Mouse (Mus musculus) right cerebral cortex, postnatal 36 days (tissue): ENCODE results near the gene Nkain1.

Source experiments
- DNase-seq, 2 experiments: peaks; one replicate each; pipeline ENCODE4 v3.0.0; 2022; ENCODE audit warnings: low spot score in 2 of 2, mixed read lengths in 1 of 2

Gene Nkain1

DNA sequence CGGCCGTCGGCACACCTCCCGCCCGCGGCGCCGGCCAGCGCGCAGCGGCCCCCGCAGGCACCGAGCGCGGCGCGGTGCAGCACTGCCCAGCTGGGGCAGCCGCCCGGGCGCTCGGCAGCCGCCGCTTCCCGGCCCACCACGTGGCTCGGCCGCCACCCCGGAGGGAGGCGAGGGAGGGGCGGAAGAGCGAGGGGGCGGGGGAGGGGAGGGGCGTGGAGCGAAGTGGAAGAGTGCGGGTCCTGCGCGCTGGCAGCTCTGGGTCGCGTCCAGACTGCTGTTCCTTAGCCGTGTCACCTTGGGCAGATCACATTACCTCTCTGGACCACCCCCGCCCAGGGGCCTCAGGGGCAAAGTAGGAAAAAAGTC lies at the start of gene Nkain1:
Nkain1 (minus strand) TSS at position 126 of the 366 bp plus-strand sequence.
- DNase-seq, result no peak

DNA sequence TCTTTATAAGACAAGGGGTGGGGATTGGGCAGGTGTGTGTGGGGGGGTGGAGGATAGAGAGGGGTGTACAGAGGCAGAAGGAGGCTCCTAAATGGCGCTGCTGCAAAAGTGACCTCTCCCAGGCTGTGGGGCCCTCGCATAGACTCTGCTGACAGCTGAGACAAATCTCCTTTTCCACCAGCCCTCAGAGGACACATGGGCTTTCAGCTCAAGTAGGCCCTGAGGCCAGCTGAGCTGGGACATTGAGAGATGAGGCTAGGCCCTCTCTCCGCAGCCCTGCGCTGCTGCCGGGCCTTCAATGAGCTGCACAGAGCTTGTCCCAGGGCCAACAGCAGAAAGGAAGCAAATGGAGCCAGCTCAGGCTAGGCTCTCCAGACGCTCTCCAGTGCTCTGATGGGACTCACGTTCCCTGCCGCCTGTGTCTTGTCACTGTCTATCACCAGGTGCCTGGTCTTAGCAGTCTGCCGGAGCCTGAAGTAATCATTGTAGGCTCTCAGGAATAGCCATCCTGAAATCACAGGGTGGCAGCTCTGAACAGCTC lies 4.8 kb upstream of the Nkain1 start:
- DNase-seq, result no peak

DNA sequence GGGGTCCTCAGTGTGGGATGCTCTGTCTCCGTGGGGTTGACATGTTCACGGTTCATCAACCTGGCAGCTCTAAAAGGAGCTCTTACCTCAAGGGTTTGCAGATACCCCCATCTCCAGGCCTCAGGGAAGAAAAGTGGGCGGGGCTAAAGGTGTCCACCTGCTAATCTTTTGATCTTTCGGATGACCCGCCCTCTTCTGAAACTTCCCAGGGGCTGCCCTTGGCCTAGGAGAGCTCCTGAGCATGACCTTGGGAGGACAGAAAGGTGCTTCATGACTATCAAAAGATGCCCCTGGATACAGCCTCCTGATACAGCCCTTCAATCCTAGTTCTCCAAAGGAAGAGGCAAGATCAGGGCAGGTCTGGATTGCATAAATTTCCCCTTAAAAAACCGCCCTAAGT lies 3.1 kb upstream of the Nkain1 start:
- DNase-seq, result no peak

DNA sequence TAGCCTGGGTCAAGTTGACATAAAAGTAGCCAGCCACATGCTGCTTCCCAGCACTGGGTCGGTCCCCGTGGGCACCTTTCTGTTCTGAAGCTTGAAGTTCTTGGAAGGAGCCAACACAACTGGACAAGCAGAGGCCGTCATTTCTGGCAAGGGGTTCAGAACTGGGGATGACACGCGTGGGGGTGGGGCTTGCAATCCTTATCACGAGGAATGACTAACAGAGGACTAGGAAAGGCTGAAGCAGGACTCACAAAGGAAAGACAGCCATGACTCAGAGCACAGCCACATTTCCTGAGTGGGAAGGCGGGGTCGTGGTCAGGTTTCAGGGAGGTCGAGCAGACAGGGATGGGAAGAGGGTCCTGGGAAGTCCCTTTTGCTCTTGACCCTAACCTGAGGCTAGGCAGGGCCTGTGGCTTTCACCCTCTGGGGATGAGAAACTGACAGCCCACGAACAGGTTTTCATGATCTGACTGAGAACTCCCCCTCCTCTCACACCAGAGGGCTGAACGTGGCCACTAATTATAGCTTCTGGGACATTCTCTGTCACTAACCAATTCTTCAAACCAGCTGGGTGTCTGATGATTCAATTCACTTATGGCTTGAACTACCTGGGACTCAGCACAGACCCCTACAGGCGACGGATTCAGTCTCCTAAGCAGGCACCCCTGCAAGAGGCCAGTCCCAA lies 2.4 kb upstream of the Nkain1 start:
- DNase-seq, result no peak

DNA sequence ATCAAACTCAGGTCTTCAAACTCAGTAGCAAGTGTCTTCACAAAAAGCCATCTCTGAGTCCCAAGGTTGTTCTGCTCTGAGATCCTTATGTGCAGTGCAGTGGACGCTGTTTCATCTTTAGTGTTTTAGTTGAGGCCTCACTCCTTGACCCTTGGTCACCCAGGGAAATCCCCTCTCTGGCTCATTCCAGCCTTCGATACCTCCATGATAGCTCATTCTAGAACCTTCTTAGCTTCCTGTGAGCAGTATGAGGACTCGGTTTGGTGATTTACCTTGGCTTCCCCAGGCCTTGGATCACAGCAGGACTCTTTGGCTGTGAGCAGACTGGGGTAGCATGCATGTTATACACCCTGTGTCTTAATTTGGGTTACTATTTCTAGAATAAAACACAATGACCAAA lies 1.6 kb upstream of the Nkain1 start:
- DNase-seq, result no peak

DNA sequence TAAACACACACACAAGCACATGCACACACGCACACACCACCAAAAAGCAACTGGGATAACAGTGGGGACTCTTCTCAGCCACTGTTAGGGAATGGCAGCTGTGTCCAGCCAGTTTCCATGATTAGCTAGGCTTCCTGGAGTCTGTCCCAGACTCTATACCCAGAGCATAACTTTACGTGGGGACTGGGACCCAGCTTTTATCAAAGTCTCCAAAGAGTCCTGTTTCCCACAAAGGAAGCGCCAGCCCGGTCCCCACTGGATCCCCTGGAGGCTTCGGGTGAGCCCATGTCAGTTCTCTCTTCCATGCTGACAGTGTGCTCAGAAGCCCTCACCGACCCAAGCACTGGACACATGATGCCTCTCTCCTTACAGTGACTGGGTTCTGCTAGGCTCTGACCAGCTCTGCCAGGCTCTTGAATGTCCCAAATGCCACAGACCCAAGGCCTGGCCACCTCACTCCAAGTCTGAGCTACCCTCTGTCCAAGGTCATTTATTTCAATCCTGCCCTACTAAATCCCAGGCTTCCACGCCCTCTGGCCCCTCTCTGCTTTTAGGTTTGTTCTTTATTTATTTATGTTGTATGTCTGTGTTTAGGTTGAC lies 988 bp upstream of the Nkain1 start:
- DNase-seq, result no peak

DNA sequence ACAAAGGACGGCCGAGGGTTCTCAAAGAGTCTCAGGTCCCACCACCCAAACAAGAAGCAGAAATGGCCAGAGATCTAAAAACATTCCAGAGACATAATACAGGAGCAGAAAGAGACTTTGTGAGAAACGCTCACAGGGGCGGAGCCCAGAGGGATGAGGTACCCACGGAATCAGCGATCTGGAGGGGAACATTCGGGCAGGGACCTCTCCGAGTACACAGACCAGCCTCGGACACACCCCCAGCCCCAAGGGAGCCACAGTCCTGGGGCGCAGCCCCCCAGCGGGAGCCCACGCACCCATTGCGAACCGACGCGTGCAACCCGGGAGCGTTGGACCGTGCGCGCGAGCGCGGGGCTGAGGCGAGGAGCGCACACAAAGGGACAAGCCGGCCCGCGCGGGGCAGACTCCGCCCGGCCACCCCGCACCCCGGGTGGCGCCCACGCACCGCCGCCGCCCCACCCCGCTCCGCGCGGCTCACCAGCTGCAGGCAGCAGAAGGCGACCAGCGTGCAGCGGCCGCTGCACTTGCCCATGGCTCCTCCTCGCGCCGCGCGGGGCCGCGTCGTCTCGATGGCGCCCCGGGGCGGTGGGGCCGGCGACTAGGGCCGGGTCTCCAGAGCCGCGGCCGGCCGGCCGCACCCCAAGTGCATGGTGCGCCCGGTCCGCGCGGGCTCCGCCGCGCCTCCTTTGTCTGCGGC lies 474 bp downstream of the Nkain1 start:
- no peak for DNase-seq

DNA sequence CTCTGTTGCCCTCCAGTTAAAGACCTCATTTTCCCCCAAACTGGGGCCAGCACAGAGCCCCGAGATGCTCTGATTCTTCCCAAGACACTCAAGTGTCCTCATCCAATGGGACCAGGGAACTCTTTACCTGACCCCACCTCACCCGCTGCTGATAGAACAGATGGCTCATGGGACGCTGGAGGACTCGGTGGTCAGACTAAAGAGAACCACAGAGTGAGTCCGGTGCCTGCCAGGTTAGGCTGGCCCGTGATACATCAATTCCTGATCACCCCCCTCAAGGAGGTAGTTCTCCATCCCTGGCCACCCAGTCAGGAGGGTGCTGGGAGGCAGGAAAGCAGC lies 992 bp downstream of the Nkain1 start:
- DNase-seq, result no peak

DNA sequence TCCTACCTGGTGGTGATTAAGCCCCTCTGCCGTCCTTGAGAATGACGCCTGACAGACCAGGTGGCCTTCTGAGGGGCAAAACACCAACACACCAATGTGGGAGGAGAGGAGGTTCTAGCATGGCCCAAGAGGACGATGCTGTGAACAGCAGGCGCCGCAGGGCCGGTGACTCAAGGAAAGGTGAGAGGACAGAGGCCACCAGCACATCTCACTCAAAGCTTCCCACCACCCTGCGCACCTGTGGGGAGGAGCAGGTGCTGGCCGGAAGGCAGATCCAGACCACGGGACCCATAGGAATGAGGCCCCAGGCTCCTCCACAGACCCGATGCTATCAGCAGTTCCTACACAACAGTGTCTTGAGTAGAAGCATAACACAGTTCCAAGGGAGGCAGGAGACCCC lies 1.4 kb downstream of the Nkain1 start:
- no peak for DNase-seq

DNA sequence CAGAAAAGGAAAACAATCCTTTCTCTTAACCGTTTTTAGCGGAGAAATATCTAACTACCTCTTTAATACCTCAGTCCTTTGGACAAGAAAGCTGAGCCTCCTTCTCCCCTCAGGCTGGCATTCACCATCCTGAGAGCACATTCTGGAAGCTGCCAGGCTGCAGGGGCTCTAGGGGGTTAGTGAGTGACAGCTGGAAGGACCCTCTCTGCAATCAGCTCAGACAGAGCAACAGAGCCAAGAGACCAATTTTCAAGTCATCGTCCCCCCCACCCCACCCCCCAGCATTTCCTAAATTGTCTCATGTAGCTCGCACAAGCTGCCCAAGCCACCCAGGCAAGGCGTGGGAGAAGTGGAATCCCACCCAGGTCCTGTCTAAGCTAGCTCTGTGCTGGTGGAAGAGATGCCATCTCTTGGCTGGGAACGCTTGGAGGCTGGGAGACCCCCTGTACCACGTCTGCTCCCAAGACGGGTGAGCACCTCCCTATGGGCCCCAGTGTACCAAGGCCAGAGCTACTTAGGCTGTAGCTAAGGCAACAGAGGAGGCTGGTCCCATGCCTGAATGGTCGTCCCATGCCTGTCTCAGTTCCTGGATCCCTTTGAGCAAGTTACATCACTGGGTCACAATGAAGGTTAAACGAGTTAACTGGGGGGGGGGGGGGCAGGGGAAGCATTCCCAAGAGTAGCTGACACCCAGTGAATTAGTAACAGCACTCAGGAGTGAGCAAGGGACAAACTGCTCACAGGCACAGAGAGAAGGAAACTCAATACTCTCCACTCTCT lies 2.8 kb downstream of the Nkain1 start:
- DNase-seq, result no peak

DNA sequence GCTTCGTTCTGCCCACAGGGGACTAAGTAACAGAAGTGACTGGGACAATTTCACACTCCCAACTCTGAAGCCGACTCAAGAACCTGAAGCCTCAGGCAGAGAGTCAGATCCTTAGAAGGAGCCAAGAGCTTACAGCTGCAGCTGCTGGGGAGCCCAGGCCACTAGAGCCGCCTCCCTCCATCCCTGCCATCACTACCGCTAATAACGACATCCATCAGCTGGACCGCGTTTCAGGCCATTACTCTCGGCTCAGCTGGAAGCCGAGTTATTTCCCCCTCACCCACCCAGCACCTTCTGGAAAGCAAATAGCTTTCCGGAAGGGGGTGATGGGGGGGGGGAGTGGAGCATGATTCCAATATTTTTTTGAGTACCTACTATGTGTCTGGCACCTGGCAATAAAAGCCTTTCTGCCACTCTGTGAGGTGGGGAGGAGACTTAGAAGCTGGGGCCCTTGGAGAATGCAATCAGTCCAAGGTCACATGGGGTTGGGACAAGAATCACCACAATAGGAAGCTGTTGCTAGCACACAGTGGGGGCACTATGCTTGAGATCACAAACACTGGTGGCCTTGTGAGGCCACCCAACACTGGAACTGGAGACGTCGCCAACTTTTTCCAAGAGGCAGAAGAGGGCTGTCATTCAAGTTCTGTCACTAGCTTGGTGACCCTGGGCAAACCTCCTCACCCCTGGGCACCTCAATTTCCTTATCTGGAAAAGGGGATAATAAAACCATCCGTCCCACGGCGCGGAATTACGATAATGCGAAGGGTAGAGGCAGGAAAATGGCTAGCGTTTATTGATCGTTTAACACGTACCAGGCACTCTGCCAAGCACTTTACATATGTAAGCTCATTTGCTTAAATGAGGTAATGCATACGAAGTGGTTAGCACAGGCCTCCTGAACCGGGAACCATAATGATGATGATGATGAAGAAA lies 5.7 kb downstream of the Nkain1 start:
- DNase-seq, result no peak

DNA sequence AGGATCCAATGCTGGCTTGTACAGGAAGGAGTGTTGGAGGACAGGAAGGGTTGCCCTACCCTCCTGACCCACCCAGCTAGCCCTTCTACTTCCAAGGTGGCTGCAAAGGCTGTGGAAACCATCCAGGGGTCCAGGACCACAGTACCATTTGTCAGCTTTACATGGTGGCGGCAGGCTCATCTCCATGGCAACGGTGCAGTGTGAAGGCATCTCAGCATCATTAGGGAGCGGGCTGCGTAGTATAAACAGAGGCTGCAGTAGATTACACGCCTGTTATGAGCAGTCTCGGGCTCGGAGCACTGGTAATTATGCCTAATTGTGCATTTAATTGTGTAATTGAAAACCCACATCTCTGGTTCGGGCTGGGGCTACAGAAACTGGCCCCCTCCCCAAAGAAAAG lies 10.2 kb downstream of the Nkain1 start:
- no peak for DNase-seq

DNA sequence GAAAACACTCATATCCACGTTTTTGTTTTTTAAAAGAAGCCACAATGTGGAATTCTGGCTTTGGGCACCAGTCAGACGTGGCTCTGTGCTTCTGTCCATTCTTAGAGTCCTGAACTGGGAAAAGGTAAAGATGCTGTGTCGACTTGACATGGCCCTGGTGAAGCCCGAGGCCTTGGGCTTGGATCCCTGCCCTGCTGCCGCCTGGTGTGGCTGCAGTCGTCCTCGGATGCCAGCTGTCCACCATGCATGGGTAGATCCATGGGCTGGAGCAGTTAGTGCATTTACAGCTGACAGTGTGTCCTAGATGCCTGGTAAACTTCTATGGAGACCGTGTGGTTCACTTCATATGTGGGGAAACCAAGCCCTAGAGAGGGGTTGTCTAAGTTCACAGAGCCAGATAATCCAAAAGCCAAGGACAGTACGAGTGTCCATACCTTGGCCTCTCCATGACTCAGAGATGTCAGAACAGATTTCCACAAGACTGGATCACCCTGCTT lies 10.7 kb downstream of the Nkain1 start:
- DNase-seq, result no peak

DNA sequence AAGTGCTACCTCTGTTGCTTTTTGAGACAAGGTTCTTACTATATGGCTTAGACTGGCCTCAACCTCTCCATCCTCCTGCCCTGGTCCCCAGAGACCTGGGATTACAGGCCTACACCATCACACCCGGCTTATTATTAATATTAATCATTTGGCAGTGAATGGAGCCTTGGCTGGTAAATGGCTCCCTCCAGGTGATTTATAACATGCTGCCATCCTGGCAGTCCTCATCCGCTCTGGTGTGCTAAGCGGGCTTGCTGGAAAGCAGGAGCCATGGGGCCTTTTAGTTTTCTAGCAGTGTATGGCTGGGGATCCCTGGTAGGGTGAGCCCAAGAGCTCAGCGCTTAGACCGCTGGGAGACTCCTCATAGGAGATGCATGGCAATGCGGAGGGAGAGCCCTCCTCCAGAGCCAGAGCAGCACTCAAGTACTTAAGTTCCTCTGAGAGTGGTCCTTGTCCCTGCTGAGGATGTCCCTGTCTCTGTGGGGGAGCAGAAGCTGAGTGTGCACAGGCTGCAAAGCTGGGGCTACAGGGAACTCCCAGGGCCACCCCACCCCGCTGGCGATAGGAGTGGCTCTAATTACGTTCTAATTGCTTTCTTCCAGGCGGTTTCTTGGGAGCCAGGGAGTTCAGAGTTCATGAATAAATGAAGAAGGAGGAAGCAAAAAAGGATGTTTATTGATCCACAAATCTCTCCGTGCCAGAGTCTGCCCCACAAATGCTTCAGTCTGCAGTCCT lies 13.2 kb downstream of the Nkain1 start:
- DNase-seq, result no peak

DNA sequence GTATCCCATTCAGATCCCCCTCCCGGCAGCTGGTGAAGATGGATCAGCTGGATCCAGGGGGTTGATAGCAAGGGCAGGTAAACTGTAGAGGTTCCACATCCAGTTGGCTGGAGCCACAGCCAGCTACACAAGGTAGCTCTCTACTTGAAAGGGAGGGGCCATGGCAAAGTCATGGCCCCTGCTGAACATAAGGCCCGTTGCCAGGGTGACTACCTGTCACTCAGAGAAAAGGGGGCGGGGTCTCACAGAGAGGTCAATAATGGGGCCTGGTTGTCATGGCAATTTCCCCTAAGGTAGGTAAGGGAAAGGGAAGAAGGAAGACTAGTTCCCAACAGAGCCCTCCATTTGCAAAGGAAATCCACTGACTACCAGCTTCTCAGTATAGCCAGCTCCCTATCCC lies 14.8 kb downstream of the Nkain1 start:
- no peak for DNase-seq

DNA sequence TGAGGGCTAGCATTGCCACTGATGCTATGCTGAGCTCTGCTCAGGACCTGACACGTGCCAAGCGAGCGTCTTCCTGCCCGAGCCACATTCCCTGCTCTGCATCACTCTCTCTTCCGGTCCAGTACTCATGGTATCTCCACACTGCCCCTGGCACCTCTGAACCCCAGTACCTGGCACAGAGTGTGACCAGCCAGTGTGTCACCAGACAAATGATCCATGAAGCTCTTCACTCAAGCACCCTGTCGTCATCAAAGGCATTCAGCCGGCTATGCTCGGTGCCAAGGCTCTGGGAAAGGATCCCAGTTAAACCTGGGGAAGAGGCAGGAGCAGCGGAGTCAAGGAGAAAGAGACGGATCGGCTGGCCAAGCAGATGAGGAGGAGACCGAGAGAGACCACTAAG lies 16.1 kb downstream of the Nkain1 start:
- no peak for DNase-seq

DNA sequence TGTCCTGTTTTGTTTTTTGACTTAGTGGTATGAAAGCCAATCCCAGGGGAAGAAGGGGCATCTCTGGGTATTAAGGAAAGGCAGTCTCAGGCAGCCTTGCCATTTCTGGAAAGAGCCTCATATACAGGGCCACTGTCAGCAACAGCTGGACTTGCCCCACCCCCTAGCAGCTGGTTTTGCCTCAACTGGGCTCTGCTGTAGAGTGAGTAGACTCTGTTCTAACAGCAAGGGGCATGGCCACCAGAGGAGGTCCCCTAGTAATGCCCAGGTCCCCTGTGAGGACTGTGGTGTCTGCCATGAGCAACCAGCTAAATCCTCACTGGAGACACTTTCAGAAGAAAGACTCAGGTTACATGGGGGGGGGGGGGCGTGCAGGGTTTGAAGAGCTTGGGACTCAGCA lies 17.0 kb downstream of the Nkain1 start:
- no peak for DNase-seq

DNA sequence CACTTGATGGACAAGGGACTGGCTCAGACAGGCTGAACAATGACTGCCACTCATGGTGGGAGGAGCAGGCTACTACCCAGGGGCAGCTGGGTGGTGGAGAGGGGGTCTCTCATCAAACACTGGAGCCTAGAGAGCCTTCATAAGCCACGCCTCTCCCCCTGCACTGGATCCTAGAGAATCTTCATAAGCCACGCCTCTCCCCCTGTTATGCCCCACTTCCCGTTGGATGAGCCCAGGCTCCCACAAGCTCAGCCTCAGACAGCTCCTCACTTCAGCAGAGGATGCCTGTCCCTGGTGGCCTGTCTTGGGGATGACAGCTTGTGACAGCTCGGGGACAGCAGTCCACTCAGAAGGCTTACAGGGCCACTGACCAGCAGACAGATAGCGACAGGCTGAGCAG lies 17.7 kb downstream of the Nkain1 start:
- DNase-seq, result no peak

DNA sequence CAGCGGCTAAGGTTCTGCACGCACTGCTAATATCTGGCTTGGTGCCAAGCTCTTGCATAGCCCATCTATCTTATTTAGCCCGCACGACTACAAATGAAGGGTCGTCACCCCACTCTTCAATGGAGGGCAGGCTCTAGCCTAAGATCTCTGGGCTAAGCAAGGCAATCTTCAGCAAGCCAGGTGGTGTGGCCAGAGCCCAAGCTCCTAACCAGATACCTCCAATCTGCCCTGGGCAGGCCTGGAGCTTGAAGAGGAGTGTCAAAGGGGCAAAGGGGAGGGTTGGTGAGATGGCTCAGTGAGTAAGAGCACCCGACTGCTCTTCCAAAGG lies 20.9 kb downstream of the Nkain1 start:
- DNase-seq, result no peak

DNA sequence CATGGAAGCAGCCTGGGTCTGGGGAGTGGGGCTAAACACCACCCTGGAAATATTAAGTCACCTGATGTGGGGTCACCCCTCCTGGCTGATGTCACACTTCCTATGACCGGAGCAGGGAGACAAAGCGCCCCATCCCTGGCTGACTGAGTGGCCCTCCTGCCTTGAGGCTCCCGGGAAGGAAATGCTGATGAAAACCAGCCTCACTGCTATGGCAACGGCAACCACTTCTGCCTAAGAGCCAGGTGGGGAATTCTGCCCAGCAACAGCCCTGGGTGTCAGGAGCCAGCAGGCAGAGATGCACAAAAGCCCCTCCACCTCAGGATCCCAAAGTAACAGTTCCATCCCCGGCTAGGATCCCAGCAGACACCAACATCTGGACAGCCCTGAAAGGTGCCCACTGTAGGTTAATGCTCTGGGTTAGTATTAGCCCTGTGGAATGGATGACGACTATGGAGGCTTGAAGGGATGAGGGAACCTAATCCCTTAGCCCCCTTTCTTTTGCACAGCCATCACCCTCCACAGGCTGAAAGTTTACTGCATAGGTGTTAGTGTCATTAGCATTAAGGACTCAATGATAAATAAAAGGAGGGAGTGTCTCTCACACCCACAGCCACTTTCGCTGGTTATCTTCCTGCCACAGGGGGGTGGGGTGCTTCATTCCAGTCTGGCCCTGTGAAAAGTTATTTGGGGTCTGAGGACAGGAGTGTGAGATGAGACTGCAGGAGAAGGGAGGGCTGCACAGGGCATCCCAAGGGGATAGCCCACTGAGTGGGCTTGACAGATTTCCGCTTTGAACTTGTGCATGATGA lies 21.5 kb downstream of the Nkain1 start:
- DNase-seq, result no peak
